Mouse (Mus musculus) MEL (cell line): ENCODE measurements at regions not wholly inside any gene's neighbourhood (a gene's known extent, or its start where the extent isn't known, plus 50 kb on each side); places are given as distances from the start of the nearest gene placed in this dataset.

ENCODE experiments used
- DNase-seq: peaks from one replicate; pipeline ENCODE4 v3.0.0; 2011; ENCODE audit warnings: low read depth, low spot score
- H3K27ac ChIP-seq: 2 replicates; pipeline ENCODE4 v1.5.1; 2012; ENCODE audit warnings: low read depth, mild to moderate bottlenecking, control low read depth, low read length, moderate library complexity; ENCODE audit not compliant: control insufficient read depth
- H3K27me3 ChIP-seq, 2 experiments: fragments of 150-350 bp in 1 of 2; sonication (generic) in 1 of 2; 2 replicates each; pipeline ENCODE4 v1.6.1; 2012; ENCODE audit warnings: low read length in 2 of 2, mild to moderate bottlenecking in 2 of 2, improper control_type of control experiment in 1 of 2, moderate library complexity in 1 of 2; ENCODE audit not compliant: insufficient read depth in 2 of 2, control insufficient read depth in 1 of 2
- H3K36me3 ChIP-seq, 2 experiments: 2 replicates each; pipeline ENCODE4 v1.6.1; 2012 to 2014; ENCODE audit warnings: low read length in 2 of 2, improper control_type of control experiment in 1 of 2, inconsistent platforms in 1 of 2, mild to moderate bottlenecking in 1 of 2; ENCODE audit not compliant: insufficient read depth in 2 of 2, control insufficient read depth in 1 of 2
- H3K4me1 ChIP-seq, 2 experiments: fragments of 150-350 bp in 1 of 2; sonication (generic) in 1 of 2; 2 replicates each; pipeline ENCODE4 v1.6.1; 2012; ENCODE audit warnings: low read length in 2 of 2, improper control_type of control experiment in 1 of 2, mild to moderate bottlenecking in 1 of 2; ENCODE audit not compliant: insufficient read depth in 2 of 2, control insufficient read depth in 1 of 2
- H3K4me3 ChIP-seq, 2 experiments: fragments of 150-350 bp in 1 of 2; sonication (generic) in 1 of 2; 2 replicates each; pipeline ENCODE4 v1.5.1; 2012; ENCODE audit warnings: low read depth in 2 of 2, low read length in 2 of 2, mild to moderate bottlenecking in 2 of 2, moderate library complexity in 2 of 2, control low read depth in 1 of 2, improper control_type of control experiment in 1 of 2; ENCODE audit not compliant: control insufficient read depth in 1 of 2, insufficient read depth in 1 of 2
- H3K79me2 ChIP-seq: 2 replicates; pipeline ENCODE4 v1.6.1; 2012; ENCODE audit warnings: mild to moderate bottlenecking, low read length, moderate library complexity; ENCODE audit not compliant: control insufficient read depth, poor library complexity, insufficient read depth
- H3K9ac ChIP-seq: 2 replicates; pipeline ENCODE4 v1.6.1; 2012; ENCODE audit warnings: low read depth, mild to moderate bottlenecking, control low read depth, low read length, moderate library complexity; ENCODE audit not compliant: control insufficient read depth, poor library complexity, severe bottlenecking
- H3K9me3 ChIP-seq: fragments of 150-350 bp; sonication (generic); replicated peaks from 2 replicates; pipeline ENCODE4 v1.6.1; 2012; ENCODE audit warnings: mild to moderate bottlenecking, low read length, improper control_type of control experiment, moderate library complexity; ENCODE audit not compliant: insufficient read depth
- CHD2 ChIP-seq: IDR thresholded peaks from 2 replicates; pipeline ENCODE4 v1.6.1; 2011; ENCODE audit warnings: low read length, improper control_type of control experiment
- ELF1 ChIP-seq: IDR thresholded peaks from 2 replicates; pipeline ENCODE4 v1.6.1; 2014; ENCODE audit warnings: low read depth, mild to moderate bottlenecking, inconsistent platforms, low read length, improper control_type of control experiment, moderate library complexity
- GABPA ChIP-seq: IDR thresholded peaks from 2 replicates; pipeline ENCODE4 v1.6.1; 2012; ENCODE audit warnings: low read depth, mild to moderate bottlenecking, inconsistent platforms, low read length, improper control_type of control experiment, moderate library complexity
- JUND ChIP-seq: IDR thresholded peaks from 2 replicates; pipeline ENCODE4 v1.6.1; 2011; ENCODE audit warnings: low read depth, mild to moderate bottlenecking, improper control_type of control experiment, low read length
- KAT2A ChIP-seq: conservative IDR thresholded peaks from 2 replicates; pipeline ENCODE4 v1.6.1; 2012; ENCODE audit warnings: low read depth, low read length, improper control_type of control experiment, inconsistent platforms
- MAFK ChIP-seq: IDR thresholded peaks from 2 replicates; pipeline ENCODE4 v1.6.1; 2011; ENCODE audit warnings: low read depth, mild to moderate bottlenecking, low read length, improper control_type of control experiment, borderline replicate concordance
- MAX ChIP-seq: IDR thresholded peaks from 2 replicates; pipeline ENCODE4 v1.6.1; 2011; ENCODE audit warnings: low read length, improper control_type of control experiment
- MAZ ChIP-seq: IDR thresholded peaks from 2 replicates; pipeline ENCODE4 v1.6.1; 2012; ENCODE audit warnings: low read depth, mild to moderate bottlenecking, inconsistent platforms, low read length, improper control_type of control experiment
- MEF2A ChIP-seq: IDR thresholded peaks from 2 replicates; pipeline ENCODE4 v1.6.1; 2014; ENCODE audit warnings: low read depth, mild to moderate bottlenecking, inconsistent platforms, low read length, improper control_type of control experiment; ENCODE audit not compliant: poor library complexity, insufficient replicate concordance, severe bottlenecking; ENCODE audit errors: extremely low read depth
- MYB ChIP-seq: IDR thresholded peaks from 2 replicates; pipeline ENCODE4 v1.6.1; 2011; ENCODE audit warnings: mild to moderate bottlenecking, low read depth, low read length, improper control_type of control experiment
- MYC ChIP-seq: IDR thresholded peaks from 2 replicates; pipeline ENCODE4 v1.6.1; 2011; ENCODE audit warnings: low read depth, mild to moderate bottlenecking, low read length, improper control_type of control experiment, moderate library complexity
- NELFE ChIP-seq: IDR thresholded peaks from 2 replicates; pipeline ENCODE4 v1.6.1; 2011; ENCODE audit warnings: low read depth, low read length, improper control_type of control experiment
- POLR2AphosphoS5 ChIP-seq: IDR thresholded peaks from 2 replicates; pipeline ENCODE4 v1.6.1; 2012; ENCODE audit warnings: low read depth, borderline replicate concordance, mild to moderate bottlenecking, inconsistent platforms, low read length, moderate library complexity, mixed read lengths
- RCOR1 ChIP-seq: IDR thresholded peaks from 2 replicates; pipeline ENCODE4 v1.6.1; 2012; ENCODE audit warnings: low read depth, mild to moderate bottlenecking, inconsistent platforms, low read length, improper control_type of control experiment
- SIN3A ChIP-seq: IDR thresholded peaks from 2 replicates; pipeline ENCODE4 v1.6.1; 2012; ENCODE audit warnings: low read length, improper control_type of control experiment, inconsistent platforms
- TAL1 ChIP-seq: IDR thresholded peaks from 2 replicates; pipeline ENCODE4 v1.6.1; 2012; ENCODE audit warnings: mild to moderate bottlenecking, inconsistent platforms, low read length, moderate library complexity, mixed read lengths
- TBP ChIP-seq: IDR thresholded peaks from 2 replicates; pipeline ENCODE4 v1.8.0; 2011; ENCODE audit warnings: low read depth, low read length, improper control_type of control experiment
- USF2 ChIP-seq, 2 experiments: IDR thresholded peaks; 2 replicates each; pipeline ENCODE4 v1.6.1; 2011 to 2012; ENCODE audit warnings: improper control_type of control experiment in 2 of 2, low read length in 2 of 2, borderline replicate concordance in 1 of 2, inconsistent platforms in 1 of 2, low read depth in 1 of 2, mild to moderate bottlenecking in 1 of 2; ENCODE audit not compliant: insufficient read depth in 1 of 2
- ZC3H11A ChIP-seq: IDR thresholded peaks from 2 replicates; pipeline ENCODE4 v1.6.1; 2012; ENCODE audit warnings: low read depth, mild to moderate bottlenecking, inconsistent platforms, low read length, improper control_type of control experiment

- TF ChIP-seq JUND (no peak), MAZ (no peak), MAFK (no peak)
Observed at GRCm38 (mm10) chr17:13540446-13541241, 186.3 kb downstream of the Tcp10c start (continued).

GRCm38 (mm10) chr17:13541249-13541648 is 186.9 kb downstream of the Tcp10c start:
- no peak overlapping the region for H3K9ac ChIP-seq
- no peaks in the 10 kb centered on the region for H3K79me2 ChIP-seq
- no peaks in the 10 kb centered on the region for H3K9me3 ChIP-seq
- H3K27me3 ChIP-seq: no peaks in the 10 kb centered on the region
- no peaks in the 10 kb centered on the region for H3K4me1 ChIP-seq
- no peak for DNase-seq
- H3K36me3 ChIP-seq: no peaks in the 10 kb centered on the region
- TF ChIP-seq CHD2 (no peak), TBP (no peak), USF2 (IDR thresholded peaks at IDR 0.05; ENCODE audit: borderline replicate concordance in 1 of 2, insufficient read depth in 1 of 2, low read depth in 1 of 2, low read length in 2 of 2) (no peak), MEF2A (no peak), TAL1 (no peak), POLR2AphosphoS5 (no peak), MYB (no peak), NELFE (no peak), MAFK (no peak), JUND (no peak)
- no peak overlapping the region for H3K27ac ChIP-seq
- no peak overlapping the region for H3K4me3 ChIP-seq

GRCm38 (mm10) chr17:13542261-13542660 is 187.9 kb downstream of the Tcp10c start:
- Histone ChIP-seq H3K36me3 (no peaks in the 10 kb centered on the region), H3K27ac (no peak overlapping the region), H3K9ac (no peak overlapping the region), H3K79me2 (no peaks in the 10 kb centered on the region), H3K9me3 (no peaks in the 10 kb centered on the region), H3K4me3 (peak overlapping the region; percentile 24 to 50; a peak in 3 of 4 replicates), H3K27me3 (no peaks in the 10 kb centered on the region), H3K4me1 (no peaks in the 10 kb centered on the region)
- TF ChIP-seq SIN3A: no peak
- TF ChIP-seq KAT2A: no peak
- no peak for TF ChIP-seq JUND
- no peak for TF ChIP-seq RCOR1
- TF ChIP-seq MYC: no peak
- TF ChIP-seq MAX: no peak
- TF ChIP-seq POLR2AphosphoS5: no peak
- TF ChIP-seq ZC3H11A: no peak
- TF ChIP-seq GABPA: no peak
- no peak for TF ChIP-seq ELF1
- no peak for DNase-seq
